Comparison of ENCODE assay signal across 20 mouse cellular contexts in genomic region chr16:85147440-85147839, GRCm38 (mm10). TPM values are rescaled to one million over a fixed set of nuclear protein-coding genes. Genes with fewer than 3 reads are reported as not detected.
A peak's percentile ranks its signal among the peaks of the same experiment; 100 is the strongest.
DNase-seq lines count a peak whose midpoint lies in the region; ATAC-seq lines count a peak whose summit lies in the region.
"Had no signal": no experiment of that assay in that cellular context is flagged by ENCODE, and none has a peak within 500 bp of the region (broad histone marks: within the 10 kb centered on the region; RNA-seq: fewer than 3 reads in every experiment).

No protein-coding gene starts in this region.

- H3K9me3 ChIP-seq in heart, embryonic 10.5 days = no peaks in the 10 kb centered on the region
- H3K9me3 ChIP-seq in kidney, embryonic 15.5 days (replicated peaks) = no peaks in the 10 kb centered on the region
- H3K9me3 ChIP-seq in neural tube, embryonic 13.5 days = no peaks in the 10 kb centered on the region
- no peaks in the 10 kb centered on the region for H3K9me3 ChIP-seq in neural tube, embryonic 15.5 days (replicated peaks)
- H3K9me3 ChIP-seq: hindbrain, embryonic 15.5 days; liver, embryonic 15.5 days had no signal

- H3K9ac ChIP-seq in kidney, embryonic 15.5 days = no peak overlapping the region
- no peak overlapping the region for H3K9ac ChIP-seq in neural tube, embryonic 13.5 days
- H3K9ac ChIP-seq in neural tube, embryonic 15.5 days (replicated peaks) = no peak overlapping the region
- H3K9ac ChIP-seq: hindbrain, embryonic 15.5 days; liver, embryonic 15.5 days had no signal

- no peaks in the 10 kb centered on the region for H3K36me3 ChIP-seq in heart, embryonic 10.5 days
- H3K36me3 ChIP-seq in kidney, embryonic 15.5 days = no peaks in the 10 kb centered on the region
- H3K36me3 ChIP-seq in neural tube, embryonic 13.5 days = peaks cover 9% of the 10 kb centered on the region; the same call in 1 of the 2 replicates
- H3K36me3 ChIP-seq in neural tube, embryonic 15.5 days = no peaks in the 10 kb centered on the region
- H3K36me3 ChIP-seq: G1E; hindbrain, embryonic 15.5 days; liver, embryonic 15.5 days had no signal

- no peak overlapping the region for H3K4me2 ChIP-seq in kidney, embryonic 15.5 days
- H3K4me2 ChIP-seq in neural tube, embryonic 13.5 days = no peak overlapping the region
- H3K4me2 ChIP-seq in neural tube, embryonic 15.5 days = no peak overlapping the region
- H3K4me2 ChIP-seq: heart, embryonic 11.5 days; hindbrain, embryonic 15.5 days; liver, embryonic 15.5 days; midbrain, embryonic 11.5 days had no signal

- 31% methylated on average over 4 of the region's 4 CpGs for WGBS in heart, embryonic 10.5 days
- 45% methylated on average over 4 of the region's 4 CpGs for WGBS in kidney, embryonic 15.5 days
- 89% methylated on average over 4 of the region's 4 CpGs for WGBS in neural tube, embryonic 13.5 days
- WGBS in neural tube, embryonic 15.5 days = 88% methylated on average over 4 of the region's 4 CpGs

- no peak overlapping the region for H3K4me3 ChIP-seq in heart, embryonic 10.5 days
- H3K4me3 ChIP-seq in kidney, embryonic 15.5 days (replicated peaks) = no peak overlapping the region
- no peak overlapping the region for H3K4me3 ChIP-seq in neural tube, embryonic 13.5 days
- no peak overlapping the region for H3K4me3 ChIP-seq in neural tube, embryonic 15.5 days (replicated peaks)
- H3K4me3 ChIP-seq: erythroblast, embryonic 14.5 days; hindbrain, embryonic 15.5 days; liver, embryonic 15.5 days had no signal

- no peaks in the 10 kb centered on the region for H3K27me3 ChIP-seq in heart, embryonic 10.5 days (ENCODE audit: insufficient read depth, poor library complexity, severe bottlenecking)
- no peaks in the 10 kb centered on the region for H3K27me3 ChIP-seq in kidney, embryonic 15.5 days
- no peaks in the 10 kb centered on the region for H3K27me3 ChIP-seq in neural tube, embryonic 13.5 days
- no peaks in the 10 kb centered on the region for H3K27me3 ChIP-seq in neural tube, embryonic 15.5 days (replicated peaks)
- H3K27me3 ChIP-seq: hindbrain, embryonic 15.5 days; liver, embryonic 15.5 days had no signal

- DNase-seq in heart, embryonic 10.5 days (ENCODE audit: low spot score) = no peak
- no peak for DNase-seq in heart, adult 9 months (ENCODE audit: low spot score in 2 of 2)
- no peak for DNase-seq in kidney, adult 11 months
- no peak for DNase-seq in T-cell, adult 2 months (ENCODE audit: low spot score)
- DNase-seq: cerebellum, adult 11-12 months; cerebellum, postnatal 25 days; layer of hippocampus, adult 9-11 months; lung, postnatal 14 days; right cerebral cortex, postnatal 25 days had no signal

- no peak for ATAC-seq in kidney, embryonic 15.5 days (replicated peaks; ENCODE audit: low FRiP score)
- no peak for ATAC-seq in neural tube, embryonic 13.5 days (ENCODE audit: low read depth)
- no peak for ATAC-seq in neural tube, embryonic 15.5 days (ENCODE audit: low FRiP score)
- ATAC-seq: forebrain, embryonic 16.5 days; intestine, embryonic 16.5 days had no signal

- H3K27ac ChIP-seq in heart, embryonic 10.5 days = 0 out of 2 replicates have a peak overlapping the region, but pooled peaks have one; percentile 49
- H3K27ac ChIP-seq in kidney, embryonic 15.5 days = peak overlapping the region; percentile 9; the same call in 1 of the 2 replicates
- 0 out of 2 replicates have a peak overlapping the region, but pooled peaks have one; percentile 9 for H3K27ac ChIP-seq in neural tube, embryonic 13.5 days (replicated peaks)
- H3K27ac ChIP-seq in neural tube, embryonic 15.5 days (replicated peaks) = no peak overlapping the region
- H3K27ac ChIP-seq: hindbrain, embryonic 15.5 days; liver, embryonic 15.5 days had no signal

- peaks cover 54% of the 10 kb centered on the region for H3K4me1 ChIP-seq in heart, embryonic 10.5 days
- H3K4me1 ChIP-seq in kidney, embryonic 15.5 days = peaks cover 66% of the 10 kb centered on the region
- H3K4me1 ChIP-seq in neural tube, embryonic 13.5 days (replicated peaks) = peaks cover 36% of the 10 kb centered on the region
- H3K4me1 ChIP-seq in neural tube, embryonic 15.5 days = peaks cover 22% of the 10 kb centered on the region

RNA-seq across cellular contexts. Expression of gene App, which starts 26.1 kb away (rescaled TPM):
- 144 and 151 TPM in 2 replicates for polyA plus RNA-seq in heart, embryonic 10.5 days (2016; fragmentation: Nextera tagmentation; extraction: Ambion mirVana)
- polyA plus RNA-seq in kidney, embryonic 15.5 days (2015; fragmentation: Nextera tagmentation; extraction: Ambion mirVana) = 269 and 292 TPM in 2 replicates
- polyA plus RNA-seq in neural tube, embryonic 13.5 days (2015; fragmentation: Nextera tagmentation; extraction: Ambion mirVana) = 388 and 419 TPM in 2 replicates
- polyA plus RNA-seq in neural tube, embryonic 15.5 days (2015; fragmentation: Nextera tagmentation; extraction: Ambion mirVana) = 454 and 487 TPM in 2 replicates
- polyA plus RNA-seq: G1E had no signal
